Mouse (Mus musculus): ENCODE data around the gene Tspyl3. TPM values are rescaled to one million over a fixed set of nuclear protein-coding genes. Genes with fewer than 3 reads are reported as not detected.

Gene Tspyl3
- polyA plus RNA-seq, 1 experiment from 2014 or later = 6.0 TPM

GRCm38 (mm10) chr2:153256604-153257003 lies 31.4 kb upstream of the Tspyl3 start:
- WGBS = 82% methylated on average over 2 of the region's 2 CpGs
- no peaks in the 10 kb centered on the region for H3K27me3 ChIP-seq (ENCODE audit: control insufficient read depth, insufficient read depth, low read length)
- H3K27ac ChIP-seq (ENCODE audit: low read depth, low read length) = no peak overlapping the region
- no peaks in the 10 kb centered on the region for H3K9me3 ChIP-seq (ENCODE audit: control insufficient read depth, low read length)
- ATAC-seq (ENCODE audit: insufficient read depth, low FRiP score, low TSS enrichment) = no peak
- no peak for DNase-seq (ENCODE audit: low spot score)
- H3K9ac ChIP-seq (ENCODE audit: low read length) = no peak overlapping the region
- no peak overlapping the region for H3K4me3 ChIP-seq (ENCODE audit: low read depth, low read length)
- no peak overlapping the region for H3K4me2 ChIP-seq (ENCODE audit: low read depth)
- H3K36me3 ChIP-seq (ENCODE audit: control insufficient read depth, insufficient read depth, low read length) = peaks cover 8% of the 10 kb centered on the region
- no peaks in the 10 kb centered on the region for H3K4me1 ChIP-seq (ENCODE audit: control insufficient read depth, insufficient read depth, low read length)

GRCm38 (mm10) chr2:153249751-153250150 lies 24.5 kb upstream of the Tspyl3 start:
- Histone ChIP-seq H3K4me1 (ENCODE audit: control insufficient read depth, insufficient read depth, low read length) (no peaks in the 10 kb centered on the region), H3K27ac (ENCODE audit: low read depth, low read length) (no peak overlapping the region), H3K4me3 (ENCODE audit: low read depth, low read length) (no peak overlapping the region), H3K9ac (ENCODE audit: low read length) (no peak overlapping the region), H3K36me3 (ENCODE audit: control insufficient read depth, insufficient read depth, low read length) (peaks cover 4% of the 10 kb centered on the region; the same call in 1 of the 2 replicates), H3K4me2 (ENCODE audit: low read depth) (no peak overlapping the region), H3K9me3 (ENCODE audit: control insufficient read depth, low read length) (no peaks in the 10 kb centered on the region), H3K27me3 (ENCODE audit: control insufficient read depth, insufficient read depth, low read length) (no peaks in the 10 kb centered on the region)
- no peak for DNase-seq (ENCODE audit: low spot score)
- WGBS = 91% methylated on average over 5 of the region's 5 CpGs
- ATAC-seq (ENCODE audit: insufficient read depth, low FRiP score, low TSS enrichment) = no peak

- no peaks in the 10 kb centered on the region for H3K36me3 ChIP-seq (ENCODE audit: control insufficient read depth, insufficient read depth, low read length)
- no peak for ATAC-seq (ENCODE audit: insufficient read depth, low FRiP score, low TSS enrichment)
- peak overlapping the region; percentile 98 for H3K4me3 ChIP-seq (ENCODE audit: low read depth, low read length)
- H3K9me3 ChIP-seq (ENCODE audit: control insufficient read depth, low read length) = no peaks in the 10 kb centered on the region
- H3K27me3 ChIP-seq (ENCODE audit: control insufficient read depth, insufficient read depth, low read length) = no peaks in the 10 kb centered on the region
- H3K9ac ChIP-seq (ENCODE audit: low read length) = peak overlapping the region; percentile 98
- H3K4me2 ChIP-seq (ENCODE audit: low read depth) = peak overlapping the region; percentile 79
- peaks cover 11% of the 10 kb centered on the region for H3K4me1 ChIP-seq (ENCODE audit: control insufficient read depth, insufficient read depth, low read length)
- no peak for DNase-seq (ENCODE audit: low spot score)
- 70% methylated on average over 6 of the region's 6 CpGs for WGBS
- no peak overlapping the region for H3K27ac ChIP-seq (ENCODE audit: low read depth, low read length)
Observed at GRCm38 (mm10) chr2:153242156-153242555, 16.9 kb upstream of the Tspyl3 start.

GRCm38 (mm10) chr2:153241250-153242014 lies 16.2 kb upstream of the Tspyl3 start, which contains the start of the genes Plagl2 and Pofut1:
TSS of gene Plagl2 (minus strand) at chr2:153241426.
TSS of gene Pofut1 (plus strand) at chr2:153241533.
- Histone ChIP-seq H3K36me3 (ENCODE audit: control insufficient read depth, insufficient read depth, low read length) (no peaks in the 10 kb centered on the region), H3K9me3 (ENCODE audit: control insufficient read depth, low read length) (no peaks in the 10 kb centered on the region), H3K27ac (ENCODE audit: low read depth, low read length) (peak within 1 kb of the TSS; percentile 88), H3K4me2 (ENCODE audit: low read depth) (peak within 1 kb of the TSS; percentile 79), H3K4me3 (ENCODE audit: low read depth, low read length) (peak within 1 kb of the TSS; percentile 98), H3K9ac (ENCODE audit: low read length) (peak within 1 kb of the TSS; percentile 98), H3K4me1 (ENCODE audit: control insufficient read depth, insufficient read depth, low read length) (peaks cover 11% of the 10 kb centered on the region), H3K27me3 (ENCODE audit: control insufficient read depth, insufficient read depth, low read length) (no peaks in the 10 kb centered on the region)
- DNase-seq (ENCODE audit: low spot score) = peak; percentile 94
- peak; percentile 97 for ATAC-seq (ENCODE audit: insufficient read depth, low FRiP score, low TSS enrichment)
- WGBS = 0% methylated on average over 31 of the region's 72 CpGs

GRCm38 (mm10) chr2:153240701-153241235 lies 15.5 kb upstream of the Tspyl3 start:
- 0 out of 2 replicates have a peak, but pooled peaks cover 2% of the 10 kb centered on the region for H3K36me3 ChIP-seq (ENCODE audit: control insufficient read depth, insufficient read depth, low read length)
- peak overlapping the region; percentile 98 for H3K4me3 ChIP-seq (ENCODE audit: low read depth, low read length)
- H3K4me2 ChIP-seq (ENCODE audit: low read depth) = peak overlapping the region; percentile 79
- H3K27ac ChIP-seq (ENCODE audit: low read depth, low read length) = peak overlapping the region; percentile 88
- H3K27me3 ChIP-seq (ENCODE audit: control insufficient read depth, insufficient read depth, low read length) = no peaks in the 10 kb centered on the region
- DNase-seq (ENCODE audit: low spot score) (peak; percentile 34), ATAC-seq (ENCODE audit: insufficient read depth, low FRiP score, low TSS enrichment) (peak; percentile 70; the same call in 1 of the 2 replicates)
- peak overlapping the region; percentile 98 for H3K9ac ChIP-seq (ENCODE audit: low read length)
- H3K9me3 ChIP-seq (ENCODE audit: control insufficient read depth, low read length) = no peaks in the 10 kb centered on the region
- H3K4me1 ChIP-seq (ENCODE audit: control insufficient read depth, insufficient read depth, low read length) = peaks cover 11% of the 10 kb centered on the region
- WGBS = under 1% methylated on average over 22 of the region's 33 CpGs

GRCm38 (mm10) chr2:153239860-153240480 lies 14.7 kb upstream of the Tspyl3 start:
- Histone ChIP-seq H3K27me3 (ENCODE audit: control insufficient read depth, insufficient read depth, low read length) (no peaks in the 10 kb centered on the region), H3K36me3 (ENCODE audit: control insufficient read depth, insufficient read depth, low read length) (0 out of 2 replicates have a peak, but pooled peaks cover 7% of the 10 kb centered on the region), H3K9me3 (ENCODE audit: control insufficient read depth, low read length) (no peaks in the 10 kb centered on the region), H3K9ac (ENCODE audit: low read length) (peak overlapping the region; percentile 98), H3K4me1 (ENCODE audit: control insufficient read depth, insufficient read depth, low read length) (peaks cover 11% of the 10 kb centered on the region), H3K4me3 (ENCODE audit: low read depth, low read length) (peak overlapping the region; percentile 98), H3K27ac (ENCODE audit: low read depth, low read length) (no peak overlapping the region), H3K4me2 (ENCODE audit: low read depth) (peak overlapping the region; percentile 79)
- 9% methylated on average over 15 of the region's 22 CpGs for WGBS
- DNase-seq (ENCODE audit: low spot score) (peak; percentile 15), ATAC-seq (ENCODE audit: insufficient read depth, low FRiP score, low TSS enrichment) (no peak)

GRCm38 (mm10) chr2:153239021-153239859 lies 14.0 kb upstream of the Tspyl3 start:
- WGBS = 70% methylated on average over 7 of the region's 7 CpGs
- no peaks in the 10 kb centered on the region for H3K27me3 ChIP-seq (ENCODE audit: control insufficient read depth, insufficient read depth, low read length)
- no peak for DNase-seq (ENCODE audit: low spot score)
- peak overlapping the region; percentile 98 for H3K4me3 ChIP-seq (ENCODE audit: low read depth, low read length)
- H3K4me2 ChIP-seq (ENCODE audit: low read depth) = peak overlapping the region; percentile 79
- ATAC-seq (ENCODE audit: insufficient read depth, low FRiP score, low TSS enrichment) = no peak
- no peaks in the 10 kb centered on the region for H3K9me3 ChIP-seq (ENCODE audit: control insufficient read depth, low read length)
- H3K9ac ChIP-seq (ENCODE audit: low read length) = peak overlapping the region; percentile 98
- no peak overlapping the region for H3K27ac ChIP-seq (ENCODE audit: low read depth, low read length)
- H3K36me3 ChIP-seq (ENCODE audit: control insufficient read depth, insufficient read depth, low read length) = peaks cover 12% of the 10 kb centered on the region
- H3K4me1 ChIP-seq (ENCODE audit: control insufficient read depth, insufficient read depth, low read length) = peaks cover 11% of the 10 kb centered on the region

GRCm38 (mm10) chr2:153238406-153238805 lies 13.2 kb upstream of the Tspyl3 start:
- WGBS = 85% methylated on average over 2 of the region's 2 CpGs
- H3K4me3 ChIP-seq (ENCODE audit: low read depth, low read length) = no peak overlapping the region
- H3K9me3 ChIP-seq (ENCODE audit: control insufficient read depth, low read length) = no peaks in the 10 kb centered on the region
- H3K27me3 ChIP-seq (ENCODE audit: control insufficient read depth, insufficient read depth, low read length) = no peaks in the 10 kb centered on the region
- peaks cover 11% of the 10 kb centered on the region for H3K4me1 ChIP-seq (ENCODE audit: control insufficient read depth, insufficient read depth, low read length)
- DNase-seq (ENCODE audit: low spot score) (no peak), ATAC-seq (ENCODE audit: insufficient read depth, low FRiP score, low TSS enrichment) (no peak)
- no peak overlapping the region for H3K27ac ChIP-seq (ENCODE audit: low read depth, low read length)
- H3K36me3 ChIP-seq (ENCODE audit: control insufficient read depth, insufficient read depth, low read length) = peaks cover 15% of the 10 kb centered on the region
- no peak overlapping the region for H3K4me2 ChIP-seq (ENCODE audit: low read depth)
- no peak overlapping the region for H3K9ac ChIP-seq (ENCODE audit: low read length)

Data from neural tube, embryonic 11.5 days (tissue).